In the genomic region with DNA sequence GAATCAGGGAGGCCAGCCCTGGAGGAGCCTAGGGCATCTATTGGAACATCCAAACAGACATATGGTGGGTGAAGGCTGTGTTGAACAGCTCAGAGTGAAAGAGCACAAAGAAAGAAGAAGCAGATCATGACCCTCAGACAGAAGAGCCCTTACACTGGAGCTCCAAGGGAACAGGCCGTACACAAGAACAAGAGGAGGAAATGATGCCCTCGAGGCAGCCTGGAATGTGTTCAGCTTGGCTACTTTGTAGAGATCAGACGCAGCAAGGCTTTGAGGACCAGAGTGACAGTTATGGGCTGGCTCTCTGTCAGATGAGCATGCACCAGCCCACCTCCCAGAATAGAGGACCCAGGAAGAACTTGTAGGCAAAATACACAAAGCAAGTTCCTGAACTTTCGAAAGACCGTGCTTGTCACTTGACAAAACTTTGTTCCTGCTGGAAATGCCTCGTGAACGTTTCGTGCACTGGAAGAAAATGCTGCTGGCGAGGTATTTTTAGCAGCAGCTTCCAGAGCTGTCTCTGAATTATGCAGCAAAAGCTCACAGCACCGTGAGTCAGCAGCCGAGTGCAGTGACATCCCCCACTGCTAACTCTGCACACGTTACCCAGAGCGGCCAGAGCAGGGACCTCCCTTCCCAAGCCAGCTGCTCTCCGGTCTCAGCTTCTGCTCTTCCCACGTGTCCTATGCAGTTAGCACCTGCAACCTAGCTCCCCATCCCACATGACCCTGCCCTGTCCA, we compare ENCODE assay signal across 9 mouse cellular contexts. TPM values are rescaled to one million over a fixed set of nuclear protein-coding genes. Genes with fewer than 3 reads are reported as not detected.
DNase-seq lines count a peak whose midpoint lies in the region; ATAC-seq and TF ChIP-seq lines count a peak whose summit lies in the region.
"Had no signal": no experiment of that assay in that cellular context is flagged by ENCODE, and none has a peak within 500 bp of the region (broad histone marks: within the 10 kb centered on the region; RNA-seq: fewer than 3 reads in every experiment).

No protein-coding gene starts in this region.

- WGBS in forebrain, embryonic 10.5 days = 63% methylated on average over 15 of the region's 15 CpGs
- 52% methylated on average over 15 of the region's 15 CpGs for WGBS in forebrain, embryonic 13.5 days
- WGBS in kidney, adult 2 months = 17% methylated on average over 15 of the region's 15 CpGs
- 38% methylated on average over 15 of the region's 15 CpGs for WGBS in neural tube, embryonic 15.5 days

- H3K9ac ChIP-seq in forebrain, embryonic 13.5 days = no peak overlapping the region
- no peak overlapping the region for H3K9ac ChIP-seq in neural tube, embryonic 15.5 days (replicated peaks)

- H3K4me1 ChIP-seq in forebrain, embryonic 10.5 days = peaks cover 14% of the 10 kb centered on the region
- H3K4me1 ChIP-seq in forebrain, embryonic 13.5 days = peaks cover 13% of the 10 kb centered on the region
- no peaks in the 10 kb centered on the region for H3K4me1 ChIP-seq in kidney, adult 2 months (ENCODE audit: control insufficient read depth, insufficient read depth, low read length)
- H3K4me1 ChIP-seq in neural tube, embryonic 15.5 days = peaks cover 14% of the 10 kb centered on the region

- H3K36me3 ChIP-seq in forebrain, embryonic 10.5 days (replicated peaks) = no peaks in the 10 kb centered on the region
- H3K36me3 ChIP-seq in forebrain, embryonic 13.5 days (ENCODE audit: poor library complexity, severe bottlenecking) = no peaks in the 10 kb centered on the region
- H3K36me3 ChIP-seq in kidney, adult 2 months (ENCODE audit: control insufficient read depth, insufficient read depth, low read length) = no peaks in the 10 kb centered on the region
- H3K36me3 ChIP-seq in neural tube, embryonic 15.5 days = no peaks in the 10 kb centered on the region

- no peak for TF ChIP-seq POLR2A in kidney, adult 2 months (IDR thresholded peaks at IDR 0.05; ENCODE audit: low read depth, low read length)

- no peak for TF ChIP-seq CTCF in kidney, adult 2 months (conservative IDR thresholded peaks at IDR 0.05; ENCODE audit: insufficient read depth, insufficient read length, low read depth, low read length)

- H3K4me2 ChIP-seq in forebrain, embryonic 13.5 days = no peak overlapping the region
- H3K4me2 ChIP-seq in neural tube, embryonic 15.5 days = no peak overlapping the region; the same call in 1 of the 2 replicates

- H3K27ac ChIP-seq in forebrain, embryonic 10.5 days = peak overlapping the region; percentile 20; the same call in 1 of the 2 replicates
- H3K27ac ChIP-seq in forebrain, embryonic 13.5 days = no peak overlapping the region
- H3K27ac ChIP-seq in kidney, adult 2 months (ENCODE audit: insufficient read depth, low read depth, low read length) = no peak overlapping the region
- H3K27ac ChIP-seq in neural tube, embryonic 15.5 days (replicated peaks) = no peak overlapping the region

- no peaks in the 10 kb centered on the region for H3K27me3 ChIP-seq in forebrain, embryonic 10.5 days (ENCODE audit: poor library complexity, severe bottlenecking)
- no peaks in the 10 kb centered on the region for H3K27me3 ChIP-seq in forebrain, embryonic 13.5 days
- no peaks in the 10 kb centered on the region for H3K27me3 ChIP-seq in kidney, adult 2 months (replicated peaks; ENCODE audit: control insufficient read depth, insufficient read depth, low read length)
- no peaks in the 10 kb centered on the region for H3K27me3 ChIP-seq in neural tube, embryonic 15.5 days (replicated peaks)

- H3K4me3 ChIP-seq in forebrain, embryonic 10.5 days = no peak overlapping the region
- no peak overlapping the region for H3K4me3 ChIP-seq in forebrain, embryonic 13.5 days
- H3K4me3 ChIP-seq in kidney, adult 2 months (ENCODE audit: insufficient read depth, low read depth, low read length) = no peak overlapping the region
- no peak overlapping the region for H3K4me3 ChIP-seq in neural tube, embryonic 15.5 days (replicated peaks)

- intact Hi-C loops in gastrocnemius, postnatal 14 days (cut with DNase I; ENCODE audit: low total_unique reads) = no loop called here
- intact Hi-C loops in left cerebral cortex, postnatal 4 days (cut with DNase I) = no loop called here

- DNase-seq in forebrain, embryonic 10.5 days (ENCODE audit: extremely low spot score, low spot score) = no peak
- DNase-seq in brain, adult 2 months (ENCODE audit: low read depth, low spot score) = peak; percentile 97
- DNase-seq in gastrocnemius, postnatal 14 days = peak; percentile 50
- DNase-seq in kidney, adult 2 months = peak; percentile 16
- DNase-seq in left cerebral cortex, postnatal 4 days = peak; percentile 22
- no peak for DNase-seq in urinary bladder, postnatal 4 days (ENCODE audit: low spot score in 2 of 2)

- no peaks in the 10 kb centered on the region for H3K9me3 ChIP-seq in forebrain, embryonic 10.5 days
- H3K9me3 ChIP-seq in forebrain, embryonic 13.5 days (replicated peaks) = no peaks in the 10 kb centered on the region
- no peaks in the 10 kb centered on the region for H3K9me3 ChIP-seq in neural tube, embryonic 15.5 days (replicated peaks)

- ATAC-seq in forebrain, embryonic 13.5 days = no peak
- peak; percentile 70 for ATAC-seq in neural tube, embryonic 15.5 days (ENCODE audit: low FRiP score)

RNA-seq across cellular contexts. Expression of a gene that starts 45.9 kb away (rescaled TPM):
- 1.1 and 1.9 TPM in 2 replicates for polyA plus RNA-seq in forebrain, embryonic 10.5 days (2016; fragmentation: Nextera tagmentation; extraction: Ambion mirVana)
- 1.8 and 1.9 TPM in 2 replicates for polyA plus RNA-seq in forebrain, embryonic 13.5 days (2015; fragmentation: Nextera tagmentation; extraction: Ambion mirVana)
- 1 to 10 TPM in 1 of 2 experiments, under 1 TPM in 1; 0.66 to 1.2 TPM for total RNA-seq in gastrocnemius, postnatal 14 days (2021)
- 0.33 and 0.36 TPM in 2 replicates for polyA plus RNA-seq in kidney, adult 2 months (2012; rRNA removed)
- 10 to 100 TPM; 18.7 to 19.9 TPM for total RNA-seq in left cerebral cortex, postnatal 4 days (2021)
- polyA plus RNA-seq in neural tube, embryonic 15.5 days (2015; fragmentation: Nextera tagmentation; extraction: Ambion mirVana) = 6.3 and 7.5 TPM in 2 replicates

RNA-seq across cellular contexts. Expression of a gene that starts 46.0 kb away (rescaled TPM):
- not detected in 2 replicates for polyA plus RNA-seq in forebrain, embryonic 10.5 days (2016; fragmentation: Nextera tagmentation; extraction: Ambion mirVana)
- polyA plus RNA-seq in forebrain, embryonic 13.5 days (2015; fragmentation: Nextera tagmentation; extraction: Ambion mirVana) = 0.08 TPM in 1 of 2 replicates, not detected in the other
- total RNA-seq in gastrocnemius, postnatal 14 days (2021) = under 1 TPM in 1 of 2 experiments, not detected in 1; 0.16 TPM
- 0.05 TPM in 1 of 2 replicates, not detected in the other for polyA plus RNA-seq in kidney, adult 2 months (2012; rRNA removed)
- total RNA-seq in left cerebral cortex, postnatal 4 days (2021) = under 1 TPM; 0.30 to 0.38 TPM
- 0.08 TPM in 1 of 2 replicates, not detected in the other for polyA plus RNA-seq in neural tube, embryonic 15.5 days (2015; fragmentation: Nextera tagmentation; extraction: Ambion mirVana)
- polyA plus RNA-seq: large intestine, adult 2 months had no signal

RNA-seq across cellular contexts. Expression of a gene that starts 54.9 kb away (rescaled TPM):
- polyA plus RNA-seq in forebrain, embryonic 10.5 days (2016; fragmentation: Nextera tagmentation; extraction: Ambion mirVana) = 11.1 and 14.6 TPM in 2 replicates
- 28.2 and 31.1 TPM in 2 replicates for polyA plus RNA-seq in forebrain, embryonic 13.5 days (2015; fragmentation: Nextera tagmentation; extraction: Ambion mirVana)
- 10 to 100 TPM; 46.3 to 56.6 TPM for total RNA-seq in gastrocnemius, postnatal 14 days (2021)
- polyA plus RNA-seq in kidney, adult 2 months (2012; rRNA removed) = 143 and 164 TPM in 2 replicates
- 10 to 100 TPM; 60.6 to 65.7 TPM for total RNA-seq in left cerebral cortex, postnatal 4 days (2021)
- polyA plus RNA-seq in neural tube, embryonic 15.5 days (2015; fragmentation: Nextera tagmentation; extraction: Ambion mirVana) = 25.7 and 29.7 TPM in 2 replicates

Comparison
In these comparisons a context has a peak if more than half of its experiments do, and no peak if none do; other contexts are left out.
1. DNase-seq: peak in brain, adult 2 months (single experiment), gastrocnemius, postnatal 14 days (single experiment), kidney, adult 2 months (single experiment) and left cerebral cortex, postnatal 4 days (single experiment); none in forebrain, embryonic 10.5 days (single experiment) and urinary bladder, postnatal 4 days (0 of 2).